Mouse (Mus musculus): Measurements from ENCODE around the gene Slc16a3. TPM values are rescaled to one million over a fixed set of nuclear protein-coding genes. Genes with fewer than 3 reads are reported as not detected.

Slc16a3 gene
- total and polyA plus RNA-seq, 2 experiments from 2014 or later = 3.6 to 9.0 TPM

GRCm38 (mm10) chr11:120955701-120956100 is 7.4 kb downstream of the Slc16a3 start:
- TF ChIP-seq CTCF (IDR thresholded peaks at IDR 0.05; ENCODE audit: low read depth) = no peak
- Histone ChIP-seq H3K9ac (no peak overlapping the region), H3K9me3 (ENCODE audit: low read length) (no peaks in the 10 kb centered on the region), H3K27me3 (ENCODE audit: insufficient read depth, low read length) (no peaks in the 10 kb centered on the region), H3K4me3 (ENCODE audit: low read depth, low read length) (no peak overlapping the region), H3K27ac (ENCODE audit: low read depth, low read length) (no peak overlapping the region), H3K36me3 (ENCODE audit: insufficient read depth) (peaks cover 11% of the 10 kb centered on the region), H3K4me2 (ENCODE audit: low read depth) (no peak overlapping the region), H3K4me1 (ENCODE audit: insufficient read depth) (no peaks in the 10 kb centered on the region)
- 93% methylated on average over 8 of the region's 8 CpGs for WGBS
- ATAC-seq (no peak), DNase-seq (no peak)

GRCm38 (mm10) chr11:120957052-120957451 is 8.8 kb downstream of the Slc16a3 start:
- no peaks in the 10 kb centered on the region for H3K4me1 ChIP-seq (ENCODE audit: insufficient read depth)
- no peak overlapping the region for H3K4me2 ChIP-seq (ENCODE audit: low read depth)
- H3K9me3 ChIP-seq (ENCODE audit: low read length) = no peaks in the 10 kb centered on the region
- no peak for DNase-seq
- H3K36me3 ChIP-seq (ENCODE audit: insufficient read depth) = peaks cover 15% of the 10 kb centered on the region
- H3K9ac ChIP-seq = no peak overlapping the region
- H3K27me3 ChIP-seq (ENCODE audit: insufficient read depth, low read length) = no peaks in the 10 kb centered on the region
- H3K4me3 ChIP-seq (ENCODE audit: low read depth, low read length) = no peak overlapping the region
- ATAC-seq = no peak
- WGBS = 73% methylated on average over 8 of the region's 8 CpGs
- no peak for TF ChIP-seq CTCF (IDR thresholded peaks at IDR 0.05; ENCODE audit: low read depth)
- no peak overlapping the region for H3K27ac ChIP-seq (ENCODE audit: low read depth, low read length)

- ATAC-seq = no peak
- peaks cover 22% of the 10 kb centered on the region for H3K36me3 ChIP-seq (ENCODE audit: insufficient read depth)
- no peak overlapping the region for H3K4me2 ChIP-seq (ENCODE audit: low read depth)
- no peak for TF ChIP-seq CTCF (IDR thresholded peaks at IDR 0.05; ENCODE audit: low read depth)
- no peak overlapping the region for H3K4me3 ChIP-seq (ENCODE audit: low read depth, low read length)
- H3K4me1 ChIP-seq (ENCODE audit: insufficient read depth) = no peaks in the 10 kb centered on the region
- no peaks in the 10 kb centered on the region for H3K27me3 ChIP-seq (ENCODE audit: insufficient read depth, low read length)
- no peaks in the 10 kb centered on the region for H3K9me3 ChIP-seq (ENCODE audit: low read length)
- no peak overlapping the region for H3K27ac ChIP-seq (ENCODE audit: low read depth, low read length)
- 77% methylated on average over 15 of the region's 15 CpGs for WGBS
- no peak for DNase-seq
- no peak overlapping the region for H3K9ac ChIP-seq
Measured at GRCm38 (mm10) chr11:120957731-120958257, 9.5 kb downstream of the Slc16a3 start.

DNA sequence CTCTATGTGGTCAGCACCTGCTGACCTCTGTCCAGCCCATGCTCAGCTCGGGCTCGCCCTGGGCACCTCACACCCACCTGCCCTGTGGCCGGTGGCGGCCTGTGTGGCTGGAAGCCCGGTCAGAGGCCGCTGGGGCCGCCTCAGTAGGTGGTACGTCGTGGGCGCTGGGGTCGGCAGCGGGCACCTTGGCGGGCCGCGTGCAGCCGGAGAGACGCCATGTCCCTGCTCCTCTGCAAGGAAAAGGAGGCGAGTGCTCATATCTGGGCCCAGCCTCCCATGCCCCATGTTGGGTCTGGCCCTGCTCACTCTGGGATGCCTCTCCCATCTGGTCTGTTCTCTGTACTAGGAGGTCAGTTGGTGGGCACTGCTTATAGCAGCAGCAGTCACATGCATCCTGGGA is 10.8 kb downstream of the Slc16a3 start:
- peaks cover 34% of the 10 kb centered on the region for H3K36me3 ChIP-seq (ENCODE audit: insufficient read depth)
- no peak overlapping the region for H3K27ac ChIP-seq (ENCODE audit: low read depth, low read length)
- no peaks in the 10 kb centered on the region for H3K4me1 ChIP-seq (ENCODE audit: insufficient read depth)
- H3K4me2 ChIP-seq (ENCODE audit: low read depth) = no peak overlapping the region
- DNase-seq (no peak), ATAC-seq (no peak)
- no peaks in the 10 kb centered on the region for H3K9me3 ChIP-seq (ENCODE audit: low read length)
- 88% methylated on average over 18 of the region's 18 CpGs for WGBS
- H3K9ac ChIP-seq = no peak overlapping the region
- H3K27me3 ChIP-seq (ENCODE audit: insufficient read depth, low read length) = no peaks in the 10 kb centered on the region
- H3K4me3 ChIP-seq (ENCODE audit: low read depth, low read length) = no peak overlapping the region
- no peak for TF ChIP-seq CTCF (IDR thresholded peaks at IDR 0.05; ENCODE audit: low read depth)

DNA sequence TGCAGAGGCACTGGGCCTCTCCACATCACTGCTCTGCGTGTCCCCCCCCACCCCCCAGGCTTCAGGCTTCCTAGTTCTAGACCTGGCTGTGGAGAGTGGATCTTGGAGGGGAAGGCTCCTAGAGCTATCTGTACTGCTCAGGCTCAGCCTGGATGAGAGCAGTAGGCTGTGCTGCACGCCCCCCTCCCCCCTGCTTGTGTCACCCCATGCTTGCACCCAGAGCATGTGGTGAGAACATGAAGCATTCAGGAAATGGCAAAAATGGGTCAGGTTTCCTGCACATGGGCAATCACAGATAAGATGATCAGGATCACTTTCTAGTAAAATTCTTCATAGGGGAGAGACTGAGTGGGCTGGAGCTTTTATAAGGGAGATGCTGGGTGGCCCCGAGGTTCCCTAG is 11.3 kb downstream of the Slc16a3 start:
- no peak for TF ChIP-seq CTCF (IDR thresholded peaks at IDR 0.05; ENCODE audit: low read depth)

DNA sequence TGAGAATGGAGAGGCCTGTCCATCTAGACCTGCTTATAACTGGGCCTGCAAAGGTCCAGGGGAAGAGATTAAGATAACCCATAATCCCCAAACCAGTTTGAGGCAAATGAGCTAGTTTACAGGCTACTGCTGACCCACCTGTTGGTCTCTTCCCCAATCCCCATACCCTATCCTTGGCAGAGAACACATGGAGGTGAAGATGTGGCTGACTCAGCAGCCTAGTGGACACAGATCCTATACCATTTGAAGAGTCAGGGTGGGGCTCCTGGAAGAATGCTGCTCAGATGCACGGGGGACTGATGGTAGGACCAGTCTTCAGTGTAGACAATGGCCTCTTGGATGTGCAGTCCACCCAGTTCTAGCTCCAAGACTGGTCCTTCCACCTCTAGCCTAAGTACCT is 12.0 kb downstream of the Slc16a3 start:
- no peaks in the 10 kb centered on the region for H3K9me3 ChIP-seq (ENCODE audit: low read length)
- H3K27me3 ChIP-seq (ENCODE audit: insufficient read depth, low read length) = no peaks in the 10 kb centered on the region
- no peaks in the 10 kb centered on the region for H3K4me1 ChIP-seq (ENCODE audit: insufficient read depth)
- H3K9ac ChIP-seq = no peak overlapping the region
- H3K4me2 ChIP-seq (ENCODE audit: low read depth) = no peak overlapping the region
- no peak for ATAC-seq
- TF ChIP-seq CTCF (IDR thresholded peaks at IDR 0.05; ENCODE audit: low read depth) = no peak
- H3K27ac ChIP-seq (ENCODE audit: low read depth, low read length) = no peak overlapping the region
- DNase-seq = no peak
- H3K36me3 ChIP-seq (ENCODE audit: insufficient read depth) = peaks cover 46% of the 10 kb centered on the region
- WGBS = 63% methylated on average over 1 of the region's 1 CpGs
- H3K4me3 ChIP-seq (ENCODE audit: low read depth, low read length) = no peak overlapping the region

More for the DNA sequence above, 11.3 kb downstream of the Slc16a3 start:
- 76% methylated on average over 3 of the region's 3 CpGs for WGBS
- H3K27ac ChIP-seq (ENCODE audit: low read depth, low read length) = no peak overlapping the region
- ATAC-seq (no peak), DNase-seq (no peak)
- H3K4me2 ChIP-seq (ENCODE audit: low read depth) = no peak overlapping the region
- no peak overlapping the region for H3K9ac ChIP-seq
- no peaks in the 10 kb centered on the region for H3K27me3 ChIP-seq (ENCODE audit: insufficient read depth, low read length)
- no peak overlapping the region for H3K4me3 ChIP-seq (ENCODE audit: low read depth, low read length)
- no peaks in the 10 kb centered on the region for H3K9me3 ChIP-seq (ENCODE audit: low read length)
- H3K36me3 ChIP-seq (ENCODE audit: insufficient read depth) = peaks cover 39% of the 10 kb centered on the region
- no peaks in the 10 kb centered on the region for H3K4me1 ChIP-seq (ENCODE audit: insufficient read depth)

DNA sequence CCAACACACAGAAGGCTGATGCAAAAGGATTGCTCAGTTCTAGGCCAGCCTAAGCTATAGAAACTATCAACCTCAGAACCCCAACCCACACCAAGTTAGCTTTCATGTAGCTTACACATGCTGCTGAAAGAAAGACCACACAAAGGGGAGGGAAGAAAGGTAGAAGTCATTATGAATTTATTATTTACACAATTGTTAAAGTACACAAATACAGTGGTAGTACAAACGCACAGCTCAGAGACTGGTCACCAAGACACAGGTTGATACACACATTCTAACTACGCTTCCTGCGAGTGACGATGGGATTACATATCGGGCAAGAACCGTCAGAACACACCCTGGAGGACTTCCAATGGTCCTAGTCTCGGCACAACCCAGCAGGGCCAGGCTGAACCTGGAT is 13.3 kb downstream of the Slc16a3 start:
- H3K4me3 ChIP-seq (ENCODE audit: low read depth, low read length) = no peak overlapping the region
- no peak overlapping the region for H3K4me2 ChIP-seq (ENCODE audit: low read depth)
- H3K27me3 ChIP-seq (ENCODE audit: insufficient read depth, low read length) = no peaks in the 10 kb centered on the region
- no peak overlapping the region for H3K9ac ChIP-seq
- DNase-seq (no peak), ATAC-seq (no peak)
- no peak overlapping the region for H3K27ac ChIP-seq (ENCODE audit: low read depth, low read length)
- 88% methylated on average over 7 of the region's 7 CpGs for WGBS
- H3K9me3 ChIP-seq (ENCODE audit: low read length) = no peaks in the 10 kb centered on the region
- H3K36me3 ChIP-seq (ENCODE audit: insufficient read depth) = peaks cover 58% of the 10 kb centered on the region
- no peak for TF ChIP-seq CTCF (IDR thresholded peaks at IDR 0.05; ENCODE audit: low read depth)
- no peaks in the 10 kb centered on the region for H3K4me1 ChIP-seq (ENCODE audit: insufficient read depth)
